Mouse (Mus musculus) embryonic stem cell, embryonic (primary cell): ENCODE measurements at regions not wholly inside any gene's neighbourhood (a gene's known extent, or its start where the extent isn't known, plus 50 kb on each side); places are given as distances from the start of the nearest gene placed in this dataset.

ENCODE experiments used
- CTCF ChIA-PET, 4 experiments: fragments of 300-600 bp in 2 of 4; fragments of 350-600 bp in 2 of 4; sonication (Branson Sonifier 250); formaldehyde crosslinking; loops; one replicate each; lab custom pipeline; 2022; ENCODE audit warnings: inconsistent platforms in 2 of 4; lab: Charles Lee
- POLR2A ChIA-PET, 4 experiments: fragments of 300-600 bp in 2 of 4; fragments of 350-600 bp in 2 of 4; sonication (Branson Sonifier 250); formaldehyde crosslinking; loops; one replicate each; lab custom pipeline; 2022; ENCODE audit warnings: antibody characterized with exemption in 4 of 4, inconsistent platforms in 1 of 4; lab: Charles Lee

DNA sequence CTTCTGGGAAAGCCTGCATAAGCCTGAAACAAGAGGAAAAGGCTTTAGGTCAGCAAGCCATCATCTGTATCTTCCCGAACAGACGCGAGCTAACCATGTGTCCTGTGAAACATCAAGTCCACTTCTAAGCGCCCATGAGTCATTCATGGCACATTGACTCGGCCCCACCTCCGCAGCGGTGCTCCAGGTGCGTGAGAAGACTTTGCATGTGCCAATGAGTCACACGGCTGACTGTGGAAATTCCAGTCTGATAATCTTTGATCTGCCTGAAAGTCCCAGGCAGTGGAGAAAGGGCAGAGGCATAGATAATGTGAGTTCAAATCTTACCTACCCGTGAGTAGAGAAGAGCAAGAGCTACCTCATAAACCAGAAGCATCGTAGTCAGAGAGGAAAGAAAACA, 137.8 kb downstream of the Pfkfb3 start:
- CTCF ChIA-PET, result interaction anchor here in 1 of 4 experiments (1.2 kb wide), 1 partner anchor 127 kb away, joined by 3 read pairs; no protein-coding TSS in a partner anchor

DNA sequence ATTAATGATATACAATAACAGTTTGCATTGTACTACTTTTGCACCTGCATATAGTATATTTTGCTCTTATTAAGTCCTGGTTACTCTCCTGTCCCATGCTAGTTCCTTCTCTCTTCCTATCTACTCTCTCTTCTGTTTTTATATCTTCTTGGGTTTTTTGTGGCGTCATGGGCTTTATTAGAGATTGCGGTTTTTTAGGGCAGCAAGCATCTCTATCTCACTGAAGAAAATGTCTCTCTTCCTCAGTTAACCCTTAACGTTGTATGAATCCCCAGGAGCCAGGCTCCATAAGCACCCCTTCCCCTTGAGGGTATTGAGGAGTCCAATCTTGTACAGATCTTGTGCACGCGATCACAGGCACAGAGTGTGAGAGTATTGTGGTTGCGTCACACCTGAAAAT, 141.4 kb downstream of the Pfkfb3 start:
- POLR2A ChIA-PET, result no interaction called here
- CTCF ChIA-PET, result no interaction called here

More for the DNA sequence above, 137.8 kb downstream of the Pfkfb3 start:
- POLR2A ChIA-PET, result no interaction called here

DNA sequence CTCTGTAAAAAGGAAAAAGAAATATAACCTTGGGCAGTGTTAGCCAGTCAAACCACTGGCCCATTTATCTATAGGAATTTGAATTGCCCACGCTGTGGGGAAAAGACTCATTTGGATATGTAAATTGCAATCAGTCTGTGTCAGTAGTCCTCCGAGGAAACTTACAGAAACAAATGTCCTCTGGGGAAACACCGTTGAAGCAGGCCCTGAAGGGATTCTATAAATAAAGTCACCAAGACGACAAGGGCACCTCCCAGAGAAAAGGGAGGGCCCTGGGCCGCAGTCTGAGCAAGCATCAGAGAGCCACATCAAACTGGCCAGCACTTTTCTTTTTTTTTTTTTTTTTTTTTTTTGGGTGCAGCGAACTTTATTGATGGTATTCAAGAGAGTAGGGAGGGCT, 145.4 kb downstream of the Pfkfb3 start:
- POLR2A ChIA-PET, result no interaction called here

DNA sequence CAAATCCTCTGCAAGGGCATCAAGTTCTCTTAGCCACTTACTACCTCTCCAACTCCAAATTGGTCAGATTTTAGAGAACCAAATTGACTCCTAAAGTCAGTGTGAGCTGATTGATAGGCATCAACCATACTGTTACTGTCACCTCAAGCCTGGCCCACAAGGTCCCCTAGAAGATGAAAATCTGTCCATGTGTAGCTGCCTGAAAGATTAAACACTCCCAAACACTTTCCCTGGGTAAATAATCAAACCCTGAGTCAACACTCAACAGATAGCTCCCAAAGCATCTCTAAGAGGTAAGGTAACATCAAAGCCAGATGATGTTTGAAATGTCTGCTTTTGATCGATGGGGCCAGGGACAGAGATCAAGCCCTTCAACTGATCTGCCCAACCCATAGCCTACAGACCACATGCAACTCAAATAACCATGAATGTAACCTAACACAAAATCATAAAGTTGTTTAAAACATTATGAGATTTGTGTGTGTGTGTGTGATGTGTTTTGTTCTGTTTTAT, 147.7 kb downstream of the Pfkfb3 start:
- ChIA-PET POLR2A (interaction anchor here in 1 of 4 experiments (0.7 kb wide), 1 partner anchor 11 kb away, joined by 5 read pairs; no protein-coding TSS in a partner anchor), CTCF (no interaction called here)

More for the DNA sequence above, 145.4 kb downstream of the Pfkfb3 start:
- CTCF ChIA-PET, result no interaction called here

DNA sequence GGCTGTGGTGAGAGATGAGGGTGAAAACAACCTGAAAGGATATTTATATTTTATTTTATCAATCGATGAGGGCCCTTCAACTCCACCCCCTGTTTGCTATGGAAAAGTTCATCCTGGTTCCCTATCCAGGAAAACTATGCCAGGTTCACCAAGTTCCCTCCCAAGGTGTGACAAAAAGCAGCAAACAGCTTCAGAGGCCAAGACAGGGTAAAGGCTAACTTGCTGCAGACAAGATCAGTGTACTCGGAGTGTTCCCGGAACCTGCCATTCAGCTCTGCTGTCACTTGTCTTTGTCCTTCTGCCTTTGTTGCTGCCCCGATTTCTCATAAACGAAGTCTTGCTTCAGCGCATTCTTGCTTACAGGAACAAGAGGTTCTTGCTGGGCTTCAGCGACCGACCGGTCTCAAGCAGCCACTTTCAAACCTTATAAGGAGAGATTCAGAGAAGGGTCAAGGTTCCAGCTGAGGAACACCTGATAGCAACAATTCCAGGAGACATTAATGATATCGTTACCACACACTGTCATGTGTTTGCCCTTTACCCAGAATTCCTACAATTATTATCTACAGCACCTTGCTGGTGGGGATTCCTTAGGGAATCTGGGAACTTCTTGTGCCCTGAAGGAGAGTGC, 151.5 kb downstream of the Pfkfb3 start:
- CTCF ChIA-PET, result no interaction called here
- POLR2A ChIA-PET, result interaction anchor here in 1 of 4 experiments (0.6 kb wide), 1 partner anchor 105 kb away, joined by 5 read pairs; no protein-coding TSS in a partner anchor

DNA sequence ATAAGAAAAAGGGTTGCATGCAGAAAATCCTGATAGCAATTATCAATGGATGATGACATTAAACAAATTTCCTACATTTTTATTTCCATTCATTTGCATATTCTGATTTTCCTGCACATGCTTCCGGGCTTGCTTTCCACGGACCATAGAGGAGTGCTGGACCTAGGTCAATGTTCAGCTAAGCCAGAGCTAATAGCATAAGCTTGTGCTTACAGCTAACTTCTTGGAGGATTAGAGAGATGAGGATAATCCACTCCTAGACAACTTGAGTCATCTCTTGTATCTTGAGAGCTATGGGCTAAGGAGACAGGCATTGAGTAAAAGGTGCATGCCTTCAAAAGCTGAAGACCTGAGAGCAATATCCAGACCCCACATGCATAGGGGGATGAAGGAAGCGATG, 154.5 kb downstream of the Pfkfb3 start:
- ChIA-PET POLR2A (no interaction called here), CTCF (interaction anchor here in 2 of 4 experiments (0.6 to 0.7 kb wide), 3 partner anchors 8 to 271 kb away, joined by 3 to 5 read pairs (median 3); no protein-coding TSS in a partner anchor)

DNA sequence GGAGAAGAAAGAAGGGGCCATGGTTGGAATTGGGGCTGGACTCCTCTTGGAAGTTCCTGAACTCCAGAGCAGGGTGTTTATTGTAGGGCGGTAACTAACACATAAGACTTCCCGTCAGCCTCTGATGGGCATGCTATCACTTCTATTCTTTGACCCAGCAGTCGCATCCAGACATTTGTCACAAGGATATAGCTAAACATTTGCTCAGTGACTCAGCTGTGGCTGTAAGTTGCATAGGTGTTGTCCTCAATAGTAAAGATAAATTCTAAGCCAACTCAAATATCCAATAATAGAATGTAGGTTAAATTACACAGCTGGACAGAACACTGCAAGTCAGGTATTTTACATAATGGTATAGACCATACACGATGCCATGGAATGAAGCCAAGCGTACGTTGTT, 154.9 kb downstream of the Pfkfb3 start:
- CTCF ChIA-PET, result interaction anchor here in 2 of 4 experiments (0.6 to 0.7 kb wide), 3 partner anchors 8 to 272 kb away, joined by 3 to 5 read pairs (median 3); no protein-coding TSS in a partner anchor
- POLR2A ChIA-PET, result no interaction called here

DNA sequence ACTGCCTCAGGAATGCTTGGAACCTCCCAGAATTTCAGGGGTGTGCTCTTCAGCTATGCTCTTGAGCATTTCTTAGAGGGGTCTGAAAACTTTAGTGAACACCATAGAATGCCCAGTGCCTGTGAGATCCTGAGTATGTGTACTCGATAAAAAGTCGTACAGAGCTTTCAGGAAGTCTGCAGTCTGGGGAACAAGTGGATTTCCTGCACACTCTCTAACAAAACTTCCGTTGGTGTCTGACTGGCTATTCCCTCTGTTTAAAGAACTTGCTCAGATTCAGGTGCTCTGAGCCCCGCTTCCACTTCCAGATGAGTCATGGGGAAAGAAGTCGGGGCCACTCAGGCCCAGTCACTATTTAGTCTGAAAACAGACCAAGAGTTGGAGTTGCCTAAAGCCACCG, 155.5 kb downstream of the Pfkfb3 start:
- POLR2A ChIA-PET, result no interaction called here
- CTCF ChIA-PET, result no interaction called here

DNA sequence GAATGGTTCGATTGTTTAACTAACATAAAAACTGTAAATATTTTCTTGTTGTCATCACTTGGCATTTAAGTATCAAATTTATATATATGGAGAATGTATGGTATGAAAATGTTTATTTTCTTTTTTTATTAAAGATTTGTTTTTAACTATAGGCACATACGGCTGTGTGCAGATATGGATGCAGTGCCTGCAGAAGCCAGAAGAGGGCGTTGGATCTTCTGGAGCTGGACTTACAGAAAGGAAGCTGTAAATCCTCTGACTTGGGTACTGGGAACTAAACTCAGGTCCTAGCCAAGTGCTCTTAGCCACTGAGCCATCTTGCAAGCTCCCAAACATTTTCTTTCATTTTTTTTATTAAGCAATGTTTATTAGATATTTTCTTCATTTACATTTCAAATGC, 157.0 kb downstream of the Pfkfb3 start:
- CTCF ChIA-PET, result interaction anchor here in 3 of 4 experiments (0.6 to 1.6 kb wide), 9 partner anchors 21 to 171 kb away, joined by 3 to 4 read pairs (median 3); no protein-coding TSS in a partner anchor
- POLR2A ChIA-PET, result interaction anchor here in 1 of 4 experiments (0.9 kb wide), 1 partner anchor 107 kb away, joined by 3 read pairs; no protein-coding TSS in a partner anchor

DNA sequence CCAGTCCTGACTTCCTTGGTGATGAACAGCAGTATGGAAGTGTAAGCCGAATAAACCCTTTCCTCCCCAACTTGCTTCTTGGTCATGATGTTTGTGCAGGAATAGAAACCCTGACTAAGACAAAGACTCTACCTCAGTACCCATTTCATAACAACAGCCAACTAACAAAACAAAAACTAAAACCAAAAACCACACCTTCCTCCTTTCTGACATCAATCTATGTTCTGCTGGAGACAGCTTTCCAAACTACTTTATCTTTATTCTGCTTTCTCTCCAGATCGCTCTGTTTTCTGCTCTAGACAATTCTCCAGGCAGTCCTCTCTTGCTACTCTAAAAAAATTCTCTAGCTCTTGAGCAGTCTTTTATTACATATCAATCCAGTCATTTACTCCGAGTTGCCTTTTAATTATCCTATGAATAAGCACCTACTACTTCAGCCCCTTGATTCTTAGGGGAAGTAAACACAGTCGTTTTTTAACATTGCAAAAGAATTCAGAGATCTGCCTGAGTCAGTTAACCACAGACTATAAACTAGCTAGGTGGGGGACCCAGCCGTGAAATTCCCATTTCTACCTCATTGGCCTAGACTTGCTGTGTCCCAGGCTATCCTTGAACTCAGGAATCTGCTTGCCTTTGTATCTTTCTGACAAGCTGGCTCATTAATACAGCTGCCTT, 159.1 kb downstream of the Pfkfb3 start:
- ChIA-PET CTCF (interaction anchor here in 3 of 4 experiments (0.6 kb wide), 4 partner anchors 11 to 496 kb away, joined by 3 to 6 read pairs (median 4); no protein-coding TSS in a partner anchor), POLR2A (no interaction called here)

DNA sequence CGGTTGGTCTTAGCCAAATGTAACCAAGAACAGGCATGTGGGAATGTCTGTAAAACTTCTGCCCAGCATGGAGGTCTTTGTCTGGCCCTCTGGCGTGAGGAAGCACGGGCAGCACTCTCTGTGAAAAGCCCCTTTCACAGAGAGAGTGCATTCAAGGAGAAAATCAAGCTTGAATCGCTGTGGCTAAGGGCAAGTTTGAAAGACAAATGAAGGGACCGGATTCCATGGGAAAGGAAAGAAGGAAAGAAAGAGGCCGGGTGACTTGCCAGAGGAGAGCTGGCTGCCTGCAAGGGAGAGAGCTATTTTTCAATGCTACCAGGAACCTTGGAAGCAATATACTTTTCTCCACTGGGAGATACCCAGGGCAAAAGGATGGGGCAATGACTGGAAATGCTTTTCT, 162.2 kb downstream of the Pfkfb3 start:
- CTCF ChIA-PET, result interaction anchor here in 1 of 4 experiments (0.7 kb wide), 1 partner anchor 521 kb away, joined by 4 read pairs; no protein-coding TSS in a partner anchor
- POLR2A ChIA-PET, result no interaction called here

DNA sequence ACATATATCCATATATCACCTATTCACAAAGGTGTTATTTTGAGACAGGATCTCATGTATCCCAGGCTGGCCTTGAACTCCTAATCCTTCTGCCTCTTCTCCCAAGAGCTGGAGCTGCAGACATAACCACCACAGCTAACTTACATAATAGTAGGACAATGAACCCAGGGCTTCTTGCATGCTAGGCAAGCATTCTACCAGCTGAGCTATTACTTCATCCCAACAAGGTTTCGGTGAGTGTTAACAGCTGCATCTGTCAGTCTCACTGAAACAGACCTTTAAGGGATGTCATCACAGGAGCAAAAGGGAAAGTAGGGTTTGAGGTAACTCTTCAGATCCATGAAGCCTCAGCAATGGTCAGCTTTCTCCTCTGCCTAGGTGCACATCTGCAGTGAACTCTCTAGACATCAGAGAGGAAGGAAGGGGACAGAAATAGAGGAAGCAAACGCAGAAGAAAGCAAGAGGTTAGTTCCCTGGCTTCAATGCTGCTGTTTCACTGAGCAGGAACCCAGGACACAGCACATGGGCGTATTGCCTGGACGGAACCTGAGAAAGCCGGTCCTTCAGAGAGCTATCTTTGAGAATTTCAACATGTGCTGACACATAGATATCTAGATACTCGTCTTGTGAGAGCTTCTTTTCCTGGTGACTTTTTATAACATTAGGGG, 163.1 kb downstream of the Pfkfb3 start:
- CTCF ChIA-PET, result interaction anchor here in 1 of 4 experiments (0.6 kb wide), 1 partner anchor 9 kb away, joined by 3 read pairs; no protein-coding TSS in a partner anchor
- POLR2A ChIA-PET, result interaction anchor here in 1 of 4 experiments (0.8 kb wide), 1 partner anchor 113 kb away, joined by 3 read pairs; no protein-coding TSS in a partner anchor

DNA sequence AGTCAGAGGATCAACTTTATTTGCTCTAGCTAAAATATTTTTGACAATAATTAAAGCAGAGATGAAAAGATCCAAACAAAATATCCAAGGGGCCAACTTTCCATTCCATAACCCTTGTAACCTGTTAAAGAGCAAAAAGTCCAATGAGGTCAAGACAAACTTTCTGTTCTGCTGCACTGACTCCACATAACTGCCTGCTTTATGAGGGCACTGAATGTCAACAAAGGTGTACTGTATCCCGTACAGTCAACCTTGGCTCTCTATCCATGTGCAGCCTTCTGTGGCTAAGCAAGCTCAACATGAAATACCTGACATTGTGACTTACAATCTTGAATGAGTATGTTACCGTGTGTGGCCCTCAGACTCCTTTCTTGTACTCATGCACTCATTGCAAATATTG, 166.3 kb downstream of the Pfkfb3 start:
- CTCF ChIA-PET, result no interaction called here
- POLR2A ChIA-PET, result no interaction called here

DNA sequence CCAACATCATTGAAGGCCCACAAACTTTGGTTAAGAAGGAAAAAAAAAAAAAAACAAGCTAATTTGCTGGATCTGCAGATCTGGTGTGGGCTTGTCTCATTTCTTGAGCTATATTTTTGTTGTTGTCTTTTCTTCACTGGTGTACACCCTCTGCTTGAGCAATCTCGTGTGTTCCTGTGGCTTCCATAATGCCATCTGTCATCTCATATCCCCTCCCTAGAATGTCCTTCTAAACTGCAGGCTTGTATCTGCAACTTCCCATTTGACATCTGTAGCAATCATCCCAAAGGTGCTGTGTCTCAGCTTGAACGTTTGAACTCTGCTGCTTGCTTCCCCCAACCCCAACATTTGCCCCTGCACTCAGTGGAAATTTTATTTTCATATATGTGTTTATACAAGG, 170.1 kb downstream of the Pfkfb3 start:
- ChIA-PET CTCF (interaction anchor here in 1 of 4 experiments (0.6 to 0.7 kb wide), 2 partner anchors 12 to 50 kb away, joined by 3 to 6 read pairs; no protein-coding TSS in a partner anchor), POLR2A (no interaction called here)

DNA sequence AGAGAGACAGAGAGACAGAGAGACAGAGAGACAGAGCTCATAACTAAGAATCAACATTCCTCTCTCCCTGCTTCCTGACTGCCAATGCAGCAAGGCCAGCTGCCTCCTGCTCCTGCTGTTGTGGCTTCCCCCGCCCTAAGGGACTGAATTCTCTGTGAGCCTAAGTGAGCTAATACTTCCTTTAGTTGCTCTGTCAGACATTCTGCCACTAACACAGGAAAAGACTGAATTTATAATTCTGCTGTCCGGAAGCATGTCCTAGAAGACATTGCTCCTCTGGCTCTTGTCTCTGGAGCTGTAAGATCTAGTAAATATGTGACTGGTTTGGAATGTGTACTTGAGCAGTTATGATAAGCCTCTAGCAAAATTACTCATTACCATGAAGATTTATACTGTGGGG, 176.7 kb downstream of the Pfkfb3 start:
- POLR2A ChIA-PET, result interaction anchor here in 3 of 4 experiments (0.6 to 1.6 kb wide), 4 partner anchors 13 to 1044 kb away, joined by 3 read pairs; no protein-coding TSS in a partner anchor
- CTCF ChIA-PET, result interaction anchor here in 2 of 4 experiments (1.3 to 1.9 kb wide), 2 partner anchors 19 to 89 kb away, joined by 3 to 4 read pairs; no protein-coding TSS in a partner anchor

DNA sequence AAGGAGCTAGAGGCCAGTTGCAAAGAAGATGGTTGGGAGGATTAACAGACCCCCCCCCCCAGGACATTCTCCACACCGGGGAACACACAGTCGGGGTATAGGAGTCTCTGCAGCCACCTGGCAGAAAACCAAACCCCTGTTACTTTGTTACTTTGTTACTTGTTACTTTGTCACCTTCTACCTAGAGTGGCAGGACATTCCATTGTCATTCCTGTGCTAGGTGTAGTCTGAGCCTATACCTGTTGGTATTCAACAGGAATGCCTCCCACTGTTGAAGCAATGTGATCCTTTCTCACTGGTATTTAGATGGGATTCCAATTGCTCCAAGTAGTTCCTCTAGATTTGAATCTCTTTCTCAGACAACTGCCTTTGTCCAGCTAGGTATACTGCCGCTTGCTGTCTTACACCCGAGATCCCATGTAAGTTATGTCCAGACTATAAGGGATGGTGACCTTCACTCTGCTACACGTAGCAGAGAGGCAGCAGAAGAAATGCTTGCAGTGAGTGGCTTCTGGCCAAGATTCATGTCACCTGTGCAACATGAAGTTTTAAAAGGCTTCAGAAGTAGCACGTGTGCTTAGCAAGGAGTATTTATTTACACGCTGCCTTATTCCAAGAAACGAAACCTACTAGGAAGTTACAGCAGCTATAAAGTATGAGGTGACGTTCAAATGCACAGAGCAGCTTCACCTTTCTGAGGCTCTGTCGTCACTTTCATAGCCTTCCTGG, 178.0 kb downstream of the Pfkfb3 start:
- CTCF ChIA-PET, result interaction anchor here (0.6 to 1.9 kb wide), 5 partner anchors 21 to 986 kb away, joined by 3 to 4 read pairs (median 3); no protein-coding TSS in a partner anchor
- POLR2A ChIA-PET, result interaction anchor here in 3 of 4 experiments (0.6 to 1.6 kb wide), 4 partner anchors 14 to 170 kb away, joined by 3 to 4 read pairs (median 3); no protein-coding TSS in a partner anchor

DNA sequence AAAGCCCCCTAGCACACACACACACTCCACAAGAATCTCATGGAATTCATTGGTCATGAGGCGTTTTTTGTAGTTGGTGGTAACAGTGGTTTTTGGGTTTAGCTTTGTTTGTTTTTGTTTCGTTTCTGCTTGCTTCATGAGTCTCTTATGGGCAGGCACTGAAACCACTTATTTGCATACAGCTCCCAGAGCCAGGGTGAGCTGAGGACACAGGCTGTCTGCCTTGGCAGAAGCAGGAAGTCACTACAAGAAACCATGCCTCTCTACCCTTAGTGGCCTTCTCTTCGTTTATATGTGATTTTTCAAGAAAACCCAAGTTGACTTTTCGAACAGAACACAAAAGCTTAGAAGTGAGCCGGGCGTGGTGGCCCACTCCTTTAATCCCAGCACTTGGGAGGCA, 178.8 kb downstream of the Pfkfb3 start:
- POLR2A ChIA-PET, result interaction anchor here in 3 of 4 experiments (0.6 to 1.4 kb wide), 5 partner anchors 43 to 171 kb away, joined by 3 to 4 read pairs (median 3); no protein-coding TSS in a partner anchor
- CTCF ChIA-PET, result interaction anchor here in 2 of 4 experiments (0.5 to 0.6 kb wide), 3 partner anchors 218 to 985 kb away, joined by 3 to 6 read pairs (median 3); no protein-coding TSS in a partner anchor

DNA sequence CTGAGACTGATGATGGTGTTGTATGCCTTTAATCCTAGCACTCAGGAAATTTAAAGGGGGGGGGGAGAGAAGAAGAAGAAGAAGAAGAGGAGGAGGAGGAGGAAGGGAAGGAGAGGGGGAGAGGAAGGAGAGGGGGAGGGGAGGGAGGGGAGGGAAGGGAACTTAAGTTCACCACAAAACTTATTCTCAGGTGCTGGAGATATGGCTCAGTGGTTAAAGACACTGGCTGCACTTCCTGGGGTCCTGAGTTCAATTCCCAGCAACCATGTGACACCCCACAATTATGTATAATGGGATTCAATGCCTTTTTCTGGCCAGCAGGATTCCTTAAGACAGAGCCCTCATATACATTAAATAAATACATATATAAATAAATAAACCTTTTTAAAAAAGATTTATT, 183.6 kb downstream of the Pfkfb3 start:
- CTCF ChIA-PET, result interaction anchor here in 1 of 4 experiments (0.6 kb wide), 1 partner anchor 24 kb away, joined by 3 read pairs; no protein-coding TSS in a partner anchor
- POLR2A ChIA-PET, result no interaction called here
